Mouse (Mus musculus): ENCODE measurements around the gene Snrnp48. TPM values are rescaled to one million over a fixed set of nuclear protein-coding genes. Genes with fewer than 3 reads are reported as not detected.

The Snrnp48 gene
- polyA plus RNA-seq, 1 experiment from 2014 or later, result 42.3 TPM

- 79% methylated on average over 10 of the region's 10 CpGs for WGBS
Observed at GRCm38 (mm10) chr13:38193406-38193805, 11.3 kb upstream of the Snrnp48 start.

GRCm38 (mm10) chr13:38201413-38201812 is 3.3 kb upstream of the Snrnp48 start:
- ATAC-seq (replicated peaks; ENCODE audit: insufficient number of reproducible peaks, low FRiP score, low TSS enrichment, low read depth), result no peak
- no peak for DNase-seq (ENCODE audit: low spot score)
- Histone ChIP-seq H3K36me3 (replicated peaks; ENCODE audit: control insufficient read depth, insufficient read depth, low read depth, low read length) (no peaks in the 10 kb centered on the region), H3K4me3 (ENCODE audit: low read depth, low read length) (no peak overlapping the region), H3K9ac (replicated peaks; ENCODE audit: low read length) (no peak overlapping the region), H3K27me3 (ENCODE audit: control insufficient read depth, insufficient read depth, low read length) (no peaks in the 10 kb centered on the region), H3K9me3 (replicated peaks; ENCODE audit: control insufficient read depth, low read length) (no peaks in the 10 kb centered on the region), H3K4me2 (ENCODE audit: low read depth, low read length) (no peak overlapping the region), H3K27ac (replicated peaks; ENCODE audit: low read depth, low read length) (no peak overlapping the region), H3K4me1 (ENCODE audit: control insufficient read depth, insufficient read depth, low read length) (no peaks in the 10 kb centered on the region)
- WGBS, result 78% methylated on average over 6 of the region's 6 CpGs

More at GRCm38 (mm10) chr13:38193406-38193805, 11.3 kb upstream of the Snrnp48 start:
- H3K9me3 ChIP-seq (replicated peaks; ENCODE audit: control insufficient read depth, low read length), result peaks cover 3% of the 10 kb centered on the region; the same call in 1 of the 2 replicates
- no peaks in the 10 kb centered on the region for H3K36me3 ChIP-seq (replicated peaks; ENCODE audit: control insufficient read depth, insufficient read depth, low read depth, low read length)
- H3K4me3 ChIP-seq (ENCODE audit: low read depth, low read length), result no peak overlapping the region
- H3K27me3 ChIP-seq (ENCODE audit: control insufficient read depth, insufficient read depth, low read length), result no peaks in the 10 kb centered on the region
- H3K4me2 ChIP-seq (ENCODE audit: low read depth, low read length), result no peak overlapping the region
- H3K4me1 ChIP-seq (ENCODE audit: control insufficient read depth, insufficient read depth, low read length), result no peaks in the 10 kb centered on the region
- DNase-seq (ENCODE audit: low spot score) (no peak), ATAC-seq (replicated peaks; ENCODE audit: insufficient number of reproducible peaks, low FRiP score, low TSS enrichment, low read depth) (no peak)
- H3K9ac ChIP-seq (replicated peaks; ENCODE audit: low read length), result no peak overlapping the region
- no peak overlapping the region for H3K27ac ChIP-seq (replicated peaks; ENCODE audit: low read depth, low read length)

- H3K36me3 ChIP-seq (replicated peaks; ENCODE audit: control insufficient read depth, insufficient read depth, low read depth, low read length), result no peaks in the 10 kb centered on the region
- H3K9me3 ChIP-seq (replicated peaks; ENCODE audit: control insufficient read depth, low read length), result no peaks in the 10 kb centered on the region
- H3K27ac ChIP-seq (replicated peaks; ENCODE audit: low read depth, low read length), result no peak overlapping the region
- ATAC-seq (replicated peaks; ENCODE audit: insufficient number of reproducible peaks, low FRiP score, low TSS enrichment, low read depth), result no peak
- no peaks in the 10 kb centered on the region for H3K27me3 ChIP-seq (ENCODE audit: control insufficient read depth, insufficient read depth, low read length)
- peak overlapping the region; percentile 53; the same call in 1 of the 2 replicates for H3K4me2 ChIP-seq (ENCODE audit: low read depth, low read length)
- no peak for DNase-seq (ENCODE audit: low spot score)
- no peak overlapping the region for H3K9ac ChIP-seq (replicated peaks; ENCODE audit: low read length)
- peak overlapping the region; percentile 81; the same call in 1 of the 2 replicates for H3K4me3 ChIP-seq (ENCODE audit: low read depth, low read length)
- no peaks in the 10 kb centered on the region for H3K4me1 ChIP-seq (ENCODE audit: control insufficient read depth, insufficient read depth, low read length)
- 43% methylated on average over 2 of the region's 4 CpGs for WGBS
Observed at GRCm38 (mm10) chr13:38204171-38204570, 567 bp upstream of the Snrnp48 start.

- DNase-seq (ENCODE audit: low spot score) (no peak), ATAC-seq (replicated peaks; ENCODE audit: insufficient number of reproducible peaks, low FRiP score, low TSS enrichment, low read depth) (no peak)
- Histone ChIP-seq H3K36me3 (replicated peaks; ENCODE audit: control insufficient read depth, insufficient read depth, low read depth, low read length) (peaks cover 11% of the 10 kb centered on the region), H3K27ac (replicated peaks; ENCODE audit: low read depth, low read length) (no peak overlapping the region), H3K9ac (replicated peaks; ENCODE audit: low read length) (no peak overlapping the region), H3K4me2 (ENCODE audit: low read depth, low read length) (no peak overlapping the region), H3K4me3 (ENCODE audit: low read depth, low read length) (no peak overlapping the region), H3K27me3 (ENCODE audit: control insufficient read depth, insufficient read depth, low read length) (no peaks in the 10 kb centered on the region), H3K4me1 (ENCODE audit: control insufficient read depth, insufficient read depth, low read length) (no peaks in the 10 kb centered on the region), H3K9me3 (replicated peaks; ENCODE audit: control insufficient read depth, low read length) (no peaks in the 10 kb centered on the region)
- 96% methylated on average over 5 of the region's 5 CpGs for WGBS
Observed at GRCm38 (mm10) chr13:38211122-38211521, 6.4 kb downstream of the Snrnp48 start.

- Histone ChIP-seq H3K9ac (replicated peaks; ENCODE audit: low read length) (no peak overlapping the region), H3K27me3 (ENCODE audit: control insufficient read depth, insufficient read depth, low read length) (no peaks in the 10 kb centered on the region), H3K27ac (replicated peaks; ENCODE audit: low read depth, low read length) (no peak overlapping the region), H3K9me3 (replicated peaks; ENCODE audit: control insufficient read depth, low read length) (no peaks in the 10 kb centered on the region), H3K4me2 (ENCODE audit: low read depth, low read length) (no peak overlapping the region), H3K4me1 (ENCODE audit: control insufficient read depth, insufficient read depth, low read length) (no peaks in the 10 kb centered on the region), H3K36me3 (replicated peaks; ENCODE audit: control insufficient read depth, insufficient read depth, low read depth, low read length) (peaks cover 4% of the 10 kb centered on the region), H3K4me3 (ENCODE audit: low read depth, low read length) (no peak overlapping the region)
- ATAC-seq (replicated peaks; ENCODE audit: insufficient number of reproducible peaks, low FRiP score, low TSS enrichment, low read depth) (no peak), DNase-seq (ENCODE audit: low spot score) (no peak)
- WGBS, result 96% methylated on average over 3 of the region's 3 CpGs
Observed at GRCm38 (mm10) chr13:38218686-38219085, 13.9 kb downstream of the Snrnp48 start.

- H3K4me2 ChIP-seq (ENCODE audit: low read depth, low read length), result no peak overlapping the region
- H3K9me3 ChIP-seq (replicated peaks; ENCODE audit: control insufficient read depth, low read length), result no peaks in the 10 kb centered on the region
- no peaks in the 10 kb centered on the region for H3K4me1 ChIP-seq (ENCODE audit: control insufficient read depth, insufficient read depth, low read length)
- no peak overlapping the region for H3K9ac ChIP-seq (replicated peaks; ENCODE audit: low read length)
- ATAC-seq (replicated peaks; ENCODE audit: insufficient number of reproducible peaks, low FRiP score, low TSS enrichment, low read depth) (no peak), DNase-seq (ENCODE audit: low spot score) (no peak)
- no peak overlapping the region for H3K27ac ChIP-seq (replicated peaks; ENCODE audit: low read depth, low read length)
- 93% methylated on average over 6 of the region's 6 CpGs for WGBS
- H3K27me3 ChIP-seq (ENCODE audit: control insufficient read depth, insufficient read depth, low read length), result no peaks in the 10 kb centered on the region
- peaks cover 12% of the 10 kb centered on the region for H3K36me3 ChIP-seq (replicated peaks; ENCODE audit: control insufficient read depth, insufficient read depth, low read depth, low read length)
- H3K4me3 ChIP-seq (ENCODE audit: low read depth, low read length), result no peak overlapping the region
Observed at GRCm38 (mm10) chr13:38220331-38220730, 15.6 kb downstream of the Snrnp48 start.

GRCm38 (mm10) chr13:38230177-38230821 is 25.6 kb downstream of the Snrnp48 start:
- DNase-seq (ENCODE audit: low spot score), result no peak
- Histone ChIP-seq H3K27me3 (ENCODE audit: control insufficient read depth, insufficient read depth, low read length) (no peaks in the 10 kb centered on the region), H3K4me2 (ENCODE audit: low read depth, low read length) (no peak overlapping the region), H3K9me3 (replicated peaks; ENCODE audit: control insufficient read depth, low read length) (no peaks in the 10 kb centered on the region), H3K4me3 (ENCODE audit: low read depth, low read length) (no peak overlapping the region), H3K36me3 (replicated peaks; ENCODE audit: control insufficient read depth, insufficient read depth, low read depth, low read length) (peaks cover 8% of the 10 kb centered on the region), H3K9ac (replicated peaks; ENCODE audit: low read length) (no peak overlapping the region), H3K27ac (replicated peaks; ENCODE audit: low read depth, low read length) (no peak overlapping the region), H3K4me1 (ENCODE audit: control insufficient read depth, insufficient read depth, low read length) (no peaks in the 10 kb centered on the region)
- no peak for ATAC-seq (replicated peaks; ENCODE audit: insufficient number of reproducible peaks, low FRiP score, low TSS enrichment, low read depth)
- 83% methylated on average over 9 of the region's 9 CpGs for WGBS

- no peaks in the 10 kb centered on the region for H3K4me1 ChIP-seq (ENCODE audit: control insufficient read depth, insufficient read depth, low read length)
- WGBS, result 87% methylated on average over 4 of the region's 4 CpGs
- H3K27me3 ChIP-seq (ENCODE audit: control insufficient read depth, insufficient read depth, low read length), result no peaks in the 10 kb centered on the region
- H3K9ac ChIP-seq (replicated peaks; ENCODE audit: low read length), result no peak overlapping the region
- H3K36me3 ChIP-seq (replicated peaks; ENCODE audit: control insufficient read depth, insufficient read depth, low read depth, low read length), result peaks cover 8% of the 10 kb centered on the region
- H3K9me3 ChIP-seq (replicated peaks; ENCODE audit: control insufficient read depth, low read length), result no peaks in the 10 kb centered on the region
- DNase-seq (ENCODE audit: low spot score) (no peak), ATAC-seq (replicated peaks; ENCODE audit: insufficient number of reproducible peaks, low FRiP score, low TSS enrichment, low read depth) (no peak)
- H3K4me3 ChIP-seq (ENCODE audit: low read depth, low read length), result no peak overlapping the region
- H3K27ac ChIP-seq (replicated peaks; ENCODE audit: low read depth, low read length), result no peak overlapping the region
- H3K4me2 ChIP-seq (ENCODE audit: low read depth, low read length), result no peak overlapping the region
Observed at GRCm38 (mm10) chr13:38232411-38232810, 27.7 kb downstream of the Snrnp48 start.

All from embryonic facial prominence, embryonic 11.5 days (tissue).